Mouse (Mus musculus) MEL (cell line): Measurements from ENCODE around the gene Iqsec1. TPM values are rescaled to one million over a fixed set of nuclear protein-coding genes. Genes with fewer than 3 reads are reported as not detected.

Experiments
- DNase-seq: peaks from one replicate; pipeline ENCODE4 v3.0.0; 2011; ENCODE audit warnings: low read depth, low spot score
- H3K27ac ChIP-seq: 2 replicates; pipeline ENCODE4 v1.5.1; 2012; ENCODE audit warnings: low read depth, mild to moderate bottlenecking, control low read depth, low read length, moderate library complexity; ENCODE audit not compliant: control insufficient read depth
- H3K27me3 ChIP-seq, 2 experiments: fragments of 150-350 bp in 1 of 2; sonication (generic) in 1 of 2; 2 replicates each; pipeline ENCODE4 v1.6.1; 2012; ENCODE audit warnings: low read length in 2 of 2, mild to moderate bottlenecking in 2 of 2, improper control_type of control experiment in 1 of 2, moderate library complexity in 1 of 2; ENCODE audit not compliant: insufficient read depth in 2 of 2, control insufficient read depth in 1 of 2
- H3K36me3 ChIP-seq, 2 experiments: 2 replicates each; pipeline ENCODE4 v1.6.1; 2012 to 2014; ENCODE audit warnings: low read length in 2 of 2, improper control_type of control experiment in 1 of 2, inconsistent platforms in 1 of 2, mild to moderate bottlenecking in 1 of 2; ENCODE audit not compliant: insufficient read depth in 2 of 2, control insufficient read depth in 1 of 2
- H3K4me1 ChIP-seq, 2 experiments: fragments of 150-350 bp in 1 of 2; sonication (generic) in 1 of 2; 2 replicates each; pipeline ENCODE4 v1.6.1; 2012; ENCODE audit warnings: low read length in 2 of 2, improper control_type of control experiment in 1 of 2, mild to moderate bottlenecking in 1 of 2; ENCODE audit not compliant: insufficient read depth in 2 of 2, control insufficient read depth in 1 of 2
- H3K4me3 ChIP-seq, 2 experiments: fragments of 150-350 bp in 1 of 2; sonication (generic) in 1 of 2; 2 replicates each; pipeline ENCODE4 v1.5.1; 2012; ENCODE audit warnings: low read depth in 2 of 2, low read length in 2 of 2, mild to moderate bottlenecking in 2 of 2, moderate library complexity in 2 of 2, control low read depth in 1 of 2, improper control_type of control experiment in 1 of 2; ENCODE audit not compliant: control insufficient read depth in 1 of 2, insufficient read depth in 1 of 2
- H3K79me2 ChIP-seq: 2 replicates; pipeline ENCODE4 v1.6.1; 2012; ENCODE audit warnings: mild to moderate bottlenecking, low read length, moderate library complexity; ENCODE audit not compliant: control insufficient read depth, poor library complexity, insufficient read depth
- H3K9ac ChIP-seq: 2 replicates; pipeline ENCODE4 v1.6.1; 2012; ENCODE audit warnings: low read depth, mild to moderate bottlenecking, control low read depth, low read length, moderate library complexity; ENCODE audit not compliant: control insufficient read depth, poor library complexity, severe bottlenecking
- H3K9me3 ChIP-seq: fragments of 150-350 bp; sonication (generic); replicated peaks from 2 replicates; pipeline ENCODE4 v1.6.1; 2012; ENCODE audit warnings: mild to moderate bottlenecking, low read length, improper control_type of control experiment, moderate library complexity; ENCODE audit not compliant: insufficient read depth
- BHLHE40 ChIP-seq: IDR thresholded peaks from 2 replicates; pipeline ENCODE4 v1.6.1; 2012; ENCODE audit warnings: low read depth, mild to moderate bottlenecking, inconsistent platforms, low read length, improper control_type of control experiment, borderline replicate concordance
- CHD2 ChIP-seq: IDR thresholded peaks from 2 replicates; pipeline ENCODE4 v1.6.1; 2011; ENCODE audit warnings: low read length, improper control_type of control experiment
- E2F4 ChIP-seq: IDR thresholded peaks from 2 replicates; pipeline ENCODE4 v1.6.1; 2011; ENCODE audit warnings: low read depth, low read length, improper control_type of control experiment, borderline replicate concordance
- ELF1 ChIP-seq: IDR thresholded peaks from 2 replicates; pipeline ENCODE4 v1.6.1; 2014; ENCODE audit warnings: low read depth, mild to moderate bottlenecking, inconsistent platforms, low read length, improper control_type of control experiment, moderate library complexity
- EP300 ChIP-seq, 2 experiments: IDR thresholded peaks; 2 replicates each; pipeline ENCODE4 v1.6.1; 2011; ENCODE audit warnings: improper control_type of control experiment in 2 of 2, low read length in 2 of 2, low read depth in 1 of 2, mild to moderate bottlenecking in 1 of 2
- ETS1 ChIP-seq: IDR thresholded peaks from 2 replicates; pipeline ENCODE4 v1.6.1; 2012; ENCODE audit warnings: low read depth, mild to moderate bottlenecking, inconsistent platforms, low read length, improper control_type of control experiment, moderate library complexity
- GABPA ChIP-seq: IDR thresholded peaks from 2 replicates; pipeline ENCODE4 v1.6.1; 2012; ENCODE audit warnings: low read depth, mild to moderate bottlenecking, inconsistent platforms, low read length, improper control_type of control experiment, moderate library complexity
- GATA1 ChIP-seq: IDR thresholded peaks from 2 replicates; pipeline ENCODE4 v1.6.1; 2011; ENCODE audit warnings: low read depth, low read length, improper control_type of control experiment
- HCFC1 ChIP-seq: IDR thresholded peaks from 2 replicates; pipeline ENCODE4 v1.6.1; 2012; ENCODE audit warnings: low read depth, mild to moderate bottlenecking, inconsistent platforms, low read length, improper control_type of control experiment, moderate library complexity
- JUND ChIP-seq: IDR thresholded peaks from 2 replicates; pipeline ENCODE4 v1.6.1; 2011; ENCODE audit warnings: low read depth, mild to moderate bottlenecking, improper control_type of control experiment, low read length
- KAT2A ChIP-seq: conservative IDR thresholded peaks from 2 replicates; pipeline ENCODE4 v1.6.1; 2012; ENCODE audit warnings: low read depth, low read length, improper control_type of control experiment, inconsistent platforms
- MAFK ChIP-seq: IDR thresholded peaks from 2 replicates; pipeline ENCODE4 v1.6.1; 2011; ENCODE audit warnings: low read depth, mild to moderate bottlenecking, low read length, improper control_type of control experiment, borderline replicate concordance
- MAX ChIP-seq: IDR thresholded peaks from 2 replicates; pipeline ENCODE4 v1.6.1; 2011; ENCODE audit warnings: low read length, improper control_type of control experiment
- MYB ChIP-seq: IDR thresholded peaks from 2 replicates; pipeline ENCODE4 v1.6.1; 2011; ENCODE audit warnings: mild to moderate bottlenecking, low read depth, low read length, improper control_type of control experiment
- MYC ChIP-seq: IDR thresholded peaks from 2 replicates; pipeline ENCODE4 v1.6.1; 2011; ENCODE audit warnings: low read depth, mild to moderate bottlenecking, low read length, improper control_type of control experiment, moderate library complexity
- NRF1 ChIP-seq: IDR thresholded peaks from 2 replicates; pipeline ENCODE4 v1.6.1; 2014; ENCODE audit warnings: low read depth, mild to moderate bottlenecking, inconsistent platforms, low read length, improper control_type of control experiment, moderate library complexity; ENCODE audit not compliant: poor library complexity, insufficient read depth, severe bottlenecking
- POLR2A ChIP-seq, 2 experiments: IDR thresholded peaks; 2 replicates each; pipeline ENCODE4 v1.6.1; 2011 to 2012; ENCODE audit warnings: low read length in 2 of 2, mild to moderate bottlenecking in 2 of 2, control low read depth in 1 of 2, improper control_type of control experiment in 1 of 2, low read depth in 1 of 2, moderate library complexity in 1 of 2; ENCODE audit not compliant: control insufficient read depth in 1 of 2, insufficient read depth in 1 of 2, poor library complexity in 1 of 2
- POLR2AphosphoS2 ChIP-seq: IDR thresholded peaks from 2 replicates; pipeline ENCODE4 v1.6.1; 2011; ENCODE audit warnings: low read length, improper control_type of control experiment
- POLR2AphosphoS5 ChIP-seq: IDR thresholded peaks from 2 replicates; pipeline ENCODE4 v1.6.1; 2012; ENCODE audit warnings: low read depth, borderline replicate concordance, mild to moderate bottlenecking, inconsistent platforms, low read length, moderate library complexity, mixed read lengths
- RCOR1 ChIP-seq: IDR thresholded peaks from 2 replicates; pipeline ENCODE4 v1.6.1; 2012; ENCODE audit warnings: low read depth, mild to moderate bottlenecking, inconsistent platforms, low read length, improper control_type of control experiment
- SIN3A ChIP-seq: IDR thresholded peaks from 2 replicates; pipeline ENCODE4 v1.6.1; 2012; ENCODE audit warnings: low read length, improper control_type of control experiment, inconsistent platforms
- SMC3 ChIP-seq: IDR thresholded peaks from 2 replicates; pipeline ENCODE4 v1.6.1; 2011; ENCODE audit warnings: low read depth, low read length, improper control_type of control experiment
- TAL1 ChIP-seq: IDR thresholded peaks from 2 replicates; pipeline ENCODE4 v1.6.1; 2012; ENCODE audit warnings: mild to moderate bottlenecking, inconsistent platforms, low read length, moderate library complexity, mixed read lengths
- TBP ChIP-seq: IDR thresholded peaks from 2 replicates; pipeline ENCODE4 v1.8.0; 2011; ENCODE audit warnings: low read depth, low read length, improper control_type of control experiment
- TCF12 ChIP-seq: IDR thresholded peaks from 2 replicates; pipeline ENCODE4 v1.6.1; 2014; ENCODE audit warnings: low read depth, mild to moderate bottlenecking, inconsistent platforms, low read length, improper control_type of control experiment, moderate library complexity
- USF2 ChIP-seq, 2 experiments: IDR thresholded peaks; 2 replicates each; pipeline ENCODE4 v1.6.1; 2011 to 2012; ENCODE audit warnings: improper control_type of control experiment in 2 of 2, low read length in 2 of 2, borderline replicate concordance in 1 of 2, inconsistent platforms in 1 of 2, low read depth in 1 of 2, mild to moderate bottlenecking in 1 of 2; ENCODE audit not compliant: insufficient read depth in 1 of 2
- ZC3H11A ChIP-seq: IDR thresholded peaks from 2 replicates; pipeline ENCODE4 v1.6.1; 2012; ENCODE audit warnings: low read depth, mild to moderate bottlenecking, inconsistent platforms, low read length, improper control_type of control experiment
- ZKSCAN1 ChIP-seq: IDR thresholded peaks from 2 replicates; pipeline ENCODE4 v1.6.1; 2012; ENCODE audit warnings: low read depth, mild to moderate bottlenecking, inconsistent platforms, low read length, improper control_type of control experiment, moderate library complexity
- ZNF384 ChIP-seq: IDR thresholded peaks from 2 replicates; pipeline ENCODE4 v1.6.1; 2012; ENCODE audit warnings: low read depth, mild to moderate bottlenecking, inconsistent platforms, low read length, improper control_type of control experiment
- polyA plus RNA-seq, 2 experiments: library from polyadenylated mRNA; stranded (reverse) in 1 of 2; unstranded in 1 of 2; fragments of >175 nt in 1 of 2; fragments of >200 nt in 1 of 2; gene quantifications; 2 replicates each; pipeline versions ENCODE4 v1.2.1 to v1.2.4; 2012; ENCODE audit warnings: low replicate concordance in 2 of 2, low read depth in 1 of 2; ENCODE audit not compliant: insufficient read length in 2 of 2, insufficient read depth in 1 of 2, missing spikeins in 1 of 2
- total RNA-seq: library from RNA; depleted of rRNA; stranded (reverse); fragments of 300-350 nt; gene quantifications from 2 replicates; pipeline ENCODE4 v1.2.3, GENCODE M21; 2012

Gene Iqsec1
- total and polyA plus RNA-seq, 3 experiments, result 14.8 to 73.4 (median 30.8) TPM

DNA sequence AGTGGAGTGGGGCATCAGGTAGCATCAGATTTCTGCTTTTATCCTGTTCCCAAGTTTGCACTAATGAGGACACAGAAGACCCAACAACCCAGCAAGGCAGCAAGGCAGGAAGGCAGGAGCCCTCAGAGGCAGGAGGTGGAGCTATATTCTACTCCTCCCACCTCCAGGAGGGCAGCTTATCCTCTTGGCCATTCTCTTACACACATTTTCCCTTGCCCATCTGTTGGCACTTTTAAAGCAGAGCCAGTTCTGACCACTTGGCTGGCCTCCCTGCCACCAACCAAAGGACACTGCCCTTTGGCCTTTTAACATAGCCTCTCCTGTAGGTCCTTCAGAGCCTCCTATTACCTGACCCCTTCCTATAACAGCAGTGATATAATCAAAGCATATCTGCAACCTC lies 286.3 kb downstream of the Iqsec1 start:
- peaks cover 12 to 39% of the 10 kb centered on the region in 2 experiments for H3K4me1 ChIP-seq
- no peak overlapping the region for H3K27ac ChIP-seq

DNA sequence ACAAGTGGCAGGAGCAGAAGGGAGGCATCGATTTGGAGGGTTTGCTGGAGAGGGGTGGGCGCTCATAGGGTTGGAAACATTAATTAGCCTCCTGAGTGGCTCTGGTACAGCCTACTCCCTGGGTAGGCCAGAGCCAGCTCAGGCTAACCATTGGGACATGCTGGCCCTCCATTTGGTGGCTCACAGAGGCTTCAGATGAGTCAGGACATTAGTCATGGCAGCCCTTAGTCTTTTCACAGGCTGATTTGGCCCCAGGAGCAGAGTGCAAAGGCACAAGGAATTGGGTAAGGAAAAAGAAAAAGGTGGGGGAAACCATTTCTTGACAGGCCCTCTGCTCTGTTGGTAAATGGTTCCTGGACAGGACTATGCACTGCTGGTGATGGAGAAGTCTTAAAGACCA lies 287.1 kb downstream of the Iqsec1 start:
- no peak for TF ChIP-seq MAFK
- TF ChIP-seq RCOR1, result no peak
- TF ChIP-seq ETS1, result no peak
- no peak for TF ChIP-seq TCF12
- TF ChIP-seq ZNF384, result no peak
- no peak for TF ChIP-seq POLR2AphosphoS5
- TF ChIP-seq ELF1, result no peak
- no peak for TF ChIP-seq SMC3
- TF ChIP-seq BHLHE40, result no peak
- TF ChIP-seq MYB, result no peak
- TF ChIP-seq GATA1, result no peak
- TF ChIP-seq ZC3H11A, result no peak
- no peak for TF ChIP-seq MAX
- TF ChIP-seq POLR2A (IDR thresholded peaks at IDR 0.05; ENCODE audit: control insufficient read depth in 1 of 2, insufficient read depth in 1 of 2, low read depth in 1 of 2, low read length in 2 of 2, poor library complexity in 1 of 2), result no peak
- no peak for TF ChIP-seq GABPA
- TF ChIP-seq USF2 (IDR thresholded peaks at IDR 0.05; ENCODE audit: borderline replicate concordance in 1 of 2, insufficient read depth in 1 of 2, low read depth in 1 of 2, low read length in 2 of 2), result no peak
- TF ChIP-seq CHD2, result no peak
- H3K4me1 ChIP-seq, result peaks cover 12 to 35% of the 10 kb centered on the region in 2 experiments
- H3K79me2 ChIP-seq, result no peaks in the 10 kb centered on the region; the same call in none of the 2 replicates

More for the DNA sequence above, 286.3 kb downstream of the Iqsec1 start:
- TF ChIP-seq NRF1 (no peak), MYB (no peak), TBP (no peak), HCFC1 (no peak), USF2 (IDR thresholded peaks at IDR 0.05; ENCODE audit: borderline replicate concordance in 1 of 2, insufficient read depth in 1 of 2, low read depth in 1 of 2, low read length in 2 of 2) (no peak), POLR2AphosphoS2 (no peak), ELF1 (no peak), TAL1 (no peak), POLR2A (IDR thresholded peaks at IDR 0.05; ENCODE audit: control insufficient read depth in 1 of 2, insufficient read depth in 1 of 2, low read depth in 1 of 2, low read length in 2 of 2, poor library complexity in 1 of 2) (no peak), MYC (no peak), GABPA (no peak), ZNF384 (no peak), ZKSCAN1 (no peak), KAT2A (no peak), SIN3A (no peak), JUND (no peak), MAFK (no peak), EP300 (IDR thresholded peaks at IDR 0.05; ENCODE audit: low read depth in 1 of 2, low read length in 2 of 2) (no peak), E2F4 (no peak), GATA1 (no peak)
- H3K79me2 ChIP-seq, result peaks cover 2% of the 10 kb centered on the region
- no peak overlapping the region for H3K4me3 ChIP-seq
- no peaks in the 10 kb centered on the region for H3K27me3 ChIP-seq
- H3K9ac ChIP-seq, result no peak overlapping the region
- no peaks in the 10 kb centered on the region for H3K9me3 ChIP-seq
- H3K36me3 ChIP-seq, result peaks cover 0 to 12% of the 10 kb centered on the region in 2 experiments; a peak in 2 of 4 replicates
- no peak for DNase-seq

More for the DNA sequence above, 287.1 kb downstream of the Iqsec1 start:
- H3K27ac ChIP-seq, result no peak overlapping the region
- H3K9me3 ChIP-seq, result no peaks in the 10 kb centered on the region
- H3K27me3 ChIP-seq, result no peaks in the 10 kb centered on the region
- no peak overlapping the region for H3K4me3 ChIP-seq
- no peak overlapping the region for H3K9ac ChIP-seq
- H3K36me3 ChIP-seq, result peaks cover 0 to 8% of the 10 kb centered on the region in 2 experiments; a peak in 2 of 4 replicates
- no peak for DNase-seq
